Mouse (Mus musculus) ovary, postnatal 14 days (tissue): Measurements from ENCODE around the gene Ttll3.

Experiments used
- DNase-seq: peaks from one replicate; pipeline ENCODE4 v3.0.0; 2022; ENCODE audit warnings: low spot score

Gene Ttll3

DNA sequence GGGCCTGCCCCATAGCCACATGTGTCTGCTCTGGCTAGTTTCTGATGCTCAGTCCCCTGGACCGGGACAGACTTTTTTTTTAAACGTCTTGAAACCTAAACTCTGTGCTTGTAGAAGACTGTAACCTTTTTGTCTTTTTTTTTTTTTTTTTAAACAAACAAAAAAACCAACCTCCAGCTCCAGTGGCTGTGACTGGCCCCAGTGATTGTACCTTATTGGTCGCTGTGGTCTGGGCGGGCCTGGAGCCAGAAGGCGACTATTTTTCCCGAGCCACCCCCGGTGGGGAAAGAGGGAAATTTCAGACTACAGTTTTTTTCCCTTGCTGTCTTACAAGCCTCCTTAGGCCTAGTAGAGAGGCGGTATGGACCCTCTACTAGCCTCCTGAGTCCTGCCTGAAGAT, at the start of gene Ttll3:
TSS of gene Ttll3 (plus strand) at position 301 of the 400 bp plus-strand sequence.
- DNase-seq: no peak

GRCm38 (mm10) chr6:113341574-113341973, 47.5 kb upstream of the Ttll3 start:
- no peak for DNase-seq

GRCm38 (mm10) chr6:113342297-113342696, 46.8 kb upstream of the Ttll3 start:
- DNase-seq: no peak

DNA sequence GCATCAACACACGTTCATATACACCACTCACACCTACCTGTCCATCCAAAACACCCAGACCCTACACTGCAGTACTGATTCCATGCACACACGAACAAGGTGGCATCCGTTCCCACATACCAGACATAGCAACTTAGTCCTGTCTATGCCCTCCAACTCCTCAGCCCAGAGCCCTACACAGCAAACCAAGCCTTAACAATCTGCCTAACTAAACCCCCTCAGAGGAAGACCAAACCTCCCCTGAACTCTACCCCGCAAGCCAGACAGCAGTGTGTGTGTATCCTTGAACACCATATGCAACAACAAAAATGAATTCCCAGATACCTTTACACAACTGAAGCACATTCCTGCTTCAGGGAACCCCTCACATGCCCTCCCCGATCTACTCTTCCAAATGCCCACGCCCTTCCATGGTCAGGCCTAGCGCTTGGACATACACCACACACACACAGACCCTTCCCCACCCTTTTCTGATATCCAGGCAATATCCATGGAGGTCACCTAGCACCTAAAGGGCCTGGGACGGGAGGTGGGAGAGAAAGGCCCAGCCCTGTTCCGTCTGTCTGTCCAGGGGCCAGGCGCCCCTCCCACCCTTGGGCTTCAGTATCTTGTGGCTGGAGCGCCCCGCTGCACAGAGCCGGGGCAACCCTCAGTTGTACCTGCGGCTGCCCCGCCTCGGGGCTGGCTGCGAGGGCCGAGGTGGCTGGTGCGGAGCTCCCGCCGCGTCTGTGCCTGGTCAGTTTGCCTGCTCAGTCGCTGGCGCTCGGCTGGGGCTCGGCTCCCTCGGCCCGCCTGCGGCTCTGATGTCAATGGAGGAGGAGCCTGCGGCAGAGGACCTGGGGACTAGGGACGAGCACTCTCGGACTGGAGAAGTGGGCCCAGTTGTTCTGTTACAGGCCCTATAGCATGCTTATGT, 45.6 kb upstream of the Ttll3 start, which contains the start of gene Camk1:
TSS of gene Camk1 (minus strand) at position 808 of the 916 bp plus-strand sequence.
- peak; percentile 62 for DNase-seq

DNA sequence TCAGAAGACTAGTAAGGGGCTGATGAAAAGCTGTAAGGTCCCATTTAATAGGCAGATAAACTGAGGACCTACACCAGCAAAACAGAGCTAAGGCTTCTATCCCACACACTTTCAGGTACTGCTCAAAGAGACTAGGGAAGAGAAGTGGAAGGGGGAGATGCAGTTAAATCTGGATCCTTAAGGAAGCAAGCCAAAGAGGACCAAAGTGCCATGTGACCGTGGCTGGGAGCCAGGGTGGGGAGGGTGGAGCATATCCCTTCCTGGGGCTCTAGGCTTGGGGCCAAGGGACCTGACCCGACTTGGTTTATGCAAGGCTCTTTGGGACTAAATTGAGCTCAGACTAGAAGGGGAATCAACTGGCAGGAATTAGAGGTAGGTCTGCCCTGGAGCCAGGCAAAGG, 44.7 kb upstream of the Ttll3 start:
- peak; percentile 47 for DNase-seq

DNA sequence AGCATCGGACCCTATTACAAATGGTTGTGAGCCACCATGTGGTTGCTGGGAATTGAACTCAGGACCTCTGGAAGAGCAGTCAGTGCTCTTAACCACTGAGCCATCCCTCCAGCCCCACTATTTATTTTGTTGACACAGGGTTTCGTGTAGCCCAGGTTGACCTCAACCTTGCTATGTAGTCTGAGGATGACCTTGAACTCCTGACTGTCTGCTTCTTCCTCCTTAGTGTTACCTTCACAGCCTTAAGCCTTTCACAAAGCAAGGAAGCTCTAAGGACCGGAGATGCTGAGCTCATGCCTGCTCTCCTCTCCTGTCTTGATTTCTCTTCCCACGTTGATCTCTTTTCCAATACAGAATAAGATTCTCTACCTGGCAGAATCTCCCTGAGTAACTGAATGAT, 42.2 kb upstream of the Ttll3 start:
- DNase-seq: no peak

GRCm38 (mm10) chr6:113350538-113350937, 38.5 kb upstream of the Ttll3 start:
- no peak for DNase-seq

DNA sequence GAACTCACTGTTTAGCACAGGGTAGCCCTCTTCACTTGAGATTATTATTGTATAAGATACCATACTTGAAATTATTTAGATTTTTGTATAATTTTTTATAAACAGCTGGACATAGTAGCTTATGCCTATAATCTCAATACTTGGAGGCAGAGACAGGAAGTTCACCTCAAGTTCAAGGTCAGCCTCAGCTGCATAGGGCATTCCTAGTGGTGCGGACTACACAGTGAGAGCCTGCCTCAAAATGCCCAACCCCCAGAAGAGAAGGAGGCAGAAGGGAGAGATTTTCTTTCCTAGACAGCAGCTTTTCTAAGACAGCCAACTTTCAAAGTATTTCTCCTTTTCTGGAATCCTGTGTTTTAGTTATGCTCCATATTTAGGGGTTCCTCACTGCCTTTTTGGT, 37.9 kb upstream of the Ttll3 start:
- no peak for DNase-seq

DNA sequence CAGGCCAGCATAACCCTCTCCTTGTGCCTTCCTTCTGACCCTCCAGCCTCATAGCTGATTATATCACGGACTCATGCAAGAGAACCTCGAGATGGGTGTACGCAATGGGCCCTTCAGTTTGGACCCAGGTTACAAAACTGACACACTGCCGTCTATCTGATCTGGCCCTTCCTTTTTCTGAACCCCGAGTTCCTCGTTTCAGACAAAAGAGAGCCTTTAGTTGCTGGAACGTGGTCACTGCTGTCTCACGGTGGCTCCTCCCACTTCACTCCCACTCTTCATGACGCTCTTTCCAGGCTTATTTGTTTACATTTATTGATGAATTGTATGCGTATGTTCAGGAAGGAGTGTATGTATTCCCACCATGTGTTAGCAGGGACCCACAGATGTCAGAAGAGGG, 37.4 kb upstream of the Ttll3 start:
- DNase-seq: no peak

DNA sequence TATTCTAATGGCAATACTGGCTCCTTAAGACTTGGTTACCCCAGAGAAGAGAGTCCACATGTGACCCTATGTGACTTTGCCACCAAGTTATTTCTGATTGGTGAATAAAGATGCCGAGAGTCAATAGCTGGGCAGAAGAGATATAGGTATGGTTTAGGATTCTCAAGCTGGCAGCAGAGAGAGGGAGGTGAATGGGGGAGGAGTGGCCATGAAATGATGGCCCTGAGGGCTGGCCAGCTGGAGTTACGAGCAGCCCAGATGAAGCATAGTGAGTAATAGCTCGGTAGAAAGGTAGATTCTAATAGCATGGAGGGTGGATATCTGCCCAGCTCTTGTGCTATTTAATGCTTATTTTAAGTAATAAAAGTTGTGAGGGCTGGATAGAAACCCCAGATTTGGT, 36.2 kb upstream of the Ttll3 start:
- DNase-seq: no peak

GRCm38 (mm10) chr6:113353696-113354095, 35.4 kb upstream of the Ttll3 start:
- DNase-seq: no peak

- no peak for DNase-seq
Measured at GRCm38 (mm10) chr6:113361476-113361875, 27.6 kb upstream of the Ttll3 start.

GRCm38 (mm10) chr6:113362241-113362640, 26.8 kb upstream of the Ttll3 start:
- DNase-seq: no peak

DNA sequence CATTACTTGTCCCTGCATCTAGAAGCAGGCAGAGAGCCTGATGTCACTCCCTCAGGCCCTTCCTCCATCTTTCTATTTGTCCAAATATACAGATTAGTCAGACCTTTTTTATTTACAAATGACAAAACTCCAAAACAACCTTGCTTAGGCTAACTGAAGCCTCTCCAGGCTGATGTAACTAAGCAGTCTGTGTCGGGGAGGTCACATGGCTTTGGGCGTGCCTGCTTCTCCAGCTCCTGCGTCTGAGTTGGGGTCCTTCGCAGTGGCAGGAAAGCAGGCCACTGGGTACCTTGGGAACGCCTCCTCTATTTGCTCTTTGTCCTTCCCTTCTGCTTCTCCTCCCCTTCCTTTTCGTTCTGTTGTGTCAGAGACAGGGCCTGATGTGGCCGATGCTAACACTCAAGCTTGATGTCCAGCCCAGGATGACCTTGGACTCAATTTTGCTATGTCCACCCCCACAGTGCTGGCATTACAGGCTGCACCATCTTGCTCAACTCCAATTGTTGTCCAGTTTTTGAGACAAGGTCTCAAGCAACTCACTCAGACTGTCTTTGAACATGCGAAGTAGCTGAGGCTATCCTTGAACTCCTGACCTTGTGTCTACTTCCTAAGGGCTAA, 24.4 kb upstream of the Ttll3 start:
- no peak for DNase-seq

DNA sequence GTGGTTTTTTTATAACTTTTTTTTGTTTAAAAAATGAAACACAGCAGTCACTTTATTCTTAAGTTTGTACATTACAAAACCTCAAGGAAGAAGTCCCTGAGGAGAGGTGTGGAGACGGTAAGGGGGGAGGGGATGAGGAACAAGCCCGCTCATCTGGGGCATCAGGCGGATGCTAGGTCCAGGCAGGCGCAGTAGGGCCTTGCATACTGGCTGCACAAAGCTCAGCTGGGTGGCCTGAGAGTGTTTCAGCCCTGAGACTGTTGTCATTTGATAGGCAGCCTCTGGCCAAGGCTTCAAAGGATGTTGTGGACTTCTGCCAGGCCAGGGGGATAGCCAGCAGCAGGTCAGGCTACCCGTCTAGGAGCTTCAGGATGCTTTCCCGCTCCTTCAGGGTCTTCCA, 22.4 kb upstream of the Ttll3 start:
- no peak for DNase-seq

DNA sequence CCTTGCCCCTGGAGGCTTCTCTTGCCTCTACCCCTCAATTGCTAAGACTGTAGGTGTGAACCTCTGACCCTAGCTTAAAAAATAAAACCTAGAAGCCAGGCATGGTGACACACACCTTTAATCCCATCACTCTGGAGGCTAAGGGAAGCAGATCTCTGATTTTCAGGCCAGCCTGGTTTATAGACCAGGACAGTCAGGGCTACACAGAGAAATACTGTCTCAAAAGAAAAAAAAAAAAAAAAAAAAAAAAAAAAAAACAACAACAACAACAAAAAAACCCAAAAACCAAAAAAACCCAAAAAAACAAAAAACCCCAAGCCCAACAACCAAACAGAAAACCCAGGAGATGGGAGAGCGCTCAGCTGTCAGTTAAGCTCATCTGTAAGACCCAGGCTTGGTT, 21.5 kb upstream of the Ttll3 start:
- no peak for DNase-seq

- DNase-seq: no peak
Measured at GRCm38 (mm10) chr6:113368124-113368523, 20.9 kb upstream of the Ttll3 start.

DNA sequence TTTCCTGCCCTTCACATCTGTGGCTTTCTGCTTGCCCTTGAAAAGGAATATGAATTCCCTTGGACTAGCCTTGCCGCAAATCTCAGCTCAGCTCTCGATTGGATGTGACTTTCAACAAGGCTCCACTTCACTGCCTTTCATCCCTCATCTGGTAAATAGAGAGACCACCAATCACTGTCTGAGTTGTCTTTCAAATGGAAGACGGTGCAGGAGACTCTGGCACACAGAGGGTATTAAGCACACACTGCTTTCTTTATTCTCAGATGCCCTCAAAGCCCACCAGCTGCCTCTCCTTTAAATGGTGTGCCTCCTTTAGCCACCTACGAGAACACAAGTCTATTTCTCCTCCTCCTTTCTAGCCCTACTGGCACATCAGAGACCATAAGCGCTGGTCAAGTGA, 20.5 kb upstream of the Ttll3 start:
- DNase-seq: no peak

DNA sequence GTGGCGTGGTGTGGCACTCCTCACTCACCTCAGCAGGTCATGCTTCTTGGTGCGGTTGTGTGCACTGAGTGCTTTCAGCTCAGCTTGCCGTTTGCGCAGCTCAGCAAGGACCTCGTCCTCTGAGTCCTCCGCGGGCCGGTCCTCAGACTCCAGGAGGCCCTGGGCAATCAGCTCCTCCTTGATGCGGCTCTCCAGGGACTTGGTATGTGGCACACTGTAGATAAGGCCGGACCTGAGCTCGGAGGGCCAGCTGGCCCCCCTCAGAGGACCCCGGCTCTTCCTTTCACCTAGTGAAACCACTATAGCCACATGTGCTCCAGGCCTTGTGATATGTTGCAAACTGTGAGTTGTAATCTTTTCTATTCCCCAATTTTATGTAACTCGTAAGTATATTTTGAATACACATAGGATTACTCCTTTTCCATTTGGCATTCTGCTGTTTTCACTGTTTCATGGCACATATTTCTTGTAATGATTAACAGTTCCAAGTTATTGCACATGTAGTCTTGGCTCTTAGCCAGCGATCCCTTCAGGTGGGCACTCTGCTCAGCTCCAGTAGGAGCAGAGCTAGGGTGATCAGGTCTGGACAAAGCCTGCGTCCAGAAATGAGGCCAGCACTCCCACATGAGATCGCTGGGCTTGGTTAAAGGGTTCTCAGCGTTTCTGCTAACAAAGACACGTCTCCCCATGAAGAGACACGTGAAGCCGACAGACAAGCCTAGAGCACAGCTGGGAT, 18.7 kb upstream of the Ttll3 start:
- no peak for DNase-seq

DNA sequence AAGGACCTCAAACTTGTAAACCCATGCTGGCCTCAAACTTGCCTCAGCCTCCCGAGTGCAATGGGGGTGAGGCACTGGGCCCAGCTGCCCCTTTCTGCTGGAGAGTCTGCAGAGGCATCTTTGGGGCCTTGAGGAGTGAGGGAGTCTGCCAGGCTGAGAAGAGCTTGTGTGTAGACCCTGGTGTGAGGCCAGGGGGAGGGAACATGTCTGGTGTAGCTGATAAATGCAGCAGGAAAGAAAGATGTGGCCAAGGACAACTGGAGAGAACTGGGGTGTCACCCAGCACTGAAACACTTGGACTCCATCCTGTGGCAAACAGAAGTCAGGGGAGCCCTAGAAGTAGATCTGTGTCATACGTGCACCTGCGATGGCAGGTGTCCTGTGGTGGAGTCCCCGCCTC, 15.6 kb upstream of the Ttll3 start:
- no peak for DNase-seq

- no peak for DNase-seq
Measured at GRCm38 (mm10) chr6:113377172-113377495, 11.9 kb upstream of the Ttll3 start.

GRCm38 (mm10) chr6:113377496-113378385, 11.3 kb upstream of the Ttll3 start, which contains the start of the genes Tada3 and Arpc4:
Gene Tada3 (minus strand): TSS chr6:113377883.
Gene Arpc4 (plus strand): TSS chr6:113378115.
- peak; percentile 88 for DNase-seq
